Mouse (Mus musculus): Measurements from ENCODE around the gene Txlnb. TPM values are rescaled to one million over a fixed set of nuclear protein-coding genes. Genes with fewer than 3 reads are reported as not detected.

The Txlnb gene
- total and polyA plus RNA-seq, 3 experiments: not detected

- no peak for DNase-seq (ENCODE audit: low read depth, low spot score)
These were observed 9.3 kb upstream of the Txlnb start for GRCm38 (mm10) chr10:17786771-17787170.

GRCm38 (mm10) chr10:17787938-17788337, 8.1 kb upstream of the Txlnb start:
- no peaks in the 10 kb centered on the region for H3K79me2 ChIP-seq (ENCODE audit: control insufficient read depth, insufficient read depth, low read length, poor library complexity)
- no peaks in the 10 kb centered on the region for H3K9me3 ChIP-seq (replicated peaks; ENCODE audit: insufficient read depth, low read length)
- TF ChIP-seq CHD2 (IDR thresholded peaks at IDR 0.05; ENCODE audit: low read length) (no peak), POLR2AphosphoS2 (IDR thresholded peaks at IDR 0.05; ENCODE audit: low read length) (no peak), ETS1 (IDR thresholded peaks at IDR 0.05; ENCODE audit: low read depth, low read length) (no peak), GABPA (IDR thresholded peaks at IDR 0.05; ENCODE audit: low read depth, low read length) (no peak), USF2 (IDR thresholded peaks at IDR 0.05; ENCODE audit: borderline replicate concordance in 1 of 2, insufficient read depth in 1 of 2, low read depth in 1 of 2, low read length in 2 of 2) (no peak), USF1 (IDR thresholded peaks at IDR 0.05; ENCODE audit: low read depth, low read length) (no peak), GATA1 (IDR thresholded peaks at IDR 0.05; ENCODE audit: low read depth, low read length) (no peak)
- no peak overlapping the region for H3K9ac ChIP-seq (ENCODE audit: control insufficient read depth, low read depth, low read length, poor library complexity, severe bottlenecking)
- H3K27me3 ChIP-seq (ENCODE audit: control insufficient read depth in 1 of 2, insufficient read depth in 2 of 2, low read length in 2 of 2): no peaks in the 10 kb centered on the region
- H3K4me3 ChIP-seq (ENCODE audit: control insufficient read depth in 1 of 2, insufficient read depth in 1 of 2, low read depth in 2 of 2, low read length in 2 of 2): no peak overlapping the region
- DNase-seq (ENCODE audit: low read depth, low spot score): no peak
- no peak overlapping the region for H3K27ac ChIP-seq (ENCODE audit: control insufficient read depth, low read depth, low read length)
- no peaks in the 10 kb centered on the region for H3K4me1 ChIP-seq (ENCODE audit: control insufficient read depth in 1 of 2, insufficient read depth in 2 of 2, low read length in 2 of 2)
- H3K36me3 ChIP-seq (ENCODE audit: control insufficient read depth in 1 of 2, insufficient read depth in 2 of 2, low read length in 2 of 2): no peaks in the 10 kb centered on the region

More at GRCm38 (mm10) chr10:17786771-17787170, 9.3 kb upstream of the Txlnb start:
- Histone ChIP-seq H3K9ac (ENCODE audit: control insufficient read depth, low read depth, low read length, poor library complexity, severe bottlenecking) (no peak overlapping the region), H3K9me3 (replicated peaks; ENCODE audit: insufficient read depth, low read length) (no peaks in the 10 kb centered on the region), H3K27ac (ENCODE audit: control insufficient read depth, low read depth, low read length) (no peak overlapping the region), H3K79me2 (ENCODE audit: control insufficient read depth, insufficient read depth, low read length, poor library complexity) (no peaks in the 10 kb centered on the region), H3K4me3 (ENCODE audit: control insufficient read depth in 1 of 2, insufficient read depth in 1 of 2, low read depth in 2 of 2, low read length in 2 of 2) (no peak overlapping the region), H3K4me1 (ENCODE audit: control insufficient read depth in 1 of 2, insufficient read depth in 2 of 2, low read length in 2 of 2) (no peaks in the 10 kb centered on the region), H3K36me3 (ENCODE audit: control insufficient read depth in 1 of 2, insufficient read depth in 2 of 2, low read length in 2 of 2) (no peaks in the 10 kb centered on the region), H3K27me3 (ENCODE audit: control insufficient read depth in 1 of 2, insufficient read depth in 2 of 2, low read length in 2 of 2) (no peaks in the 10 kb centered on the region)
- TF ChIP-seq CHD1 (IDR thresholded peaks at IDR 0.05; ENCODE audit: low read depth, low read length): no peak
- TF ChIP-seq USF1 (IDR thresholded peaks at IDR 0.05; ENCODE audit: low read depth, low read length): no peak
- TF ChIP-seq CTCF (IDR thresholded peaks at IDR 0.05 in 2 of 3, conservative IDR thresholded peaks at IDR 0.05 in 1 of 3; ENCODE audit: control insufficient read depth in 1 of 3, insufficient read depth in 1 of 3, low read depth in 2 of 3, low read length in 3 of 3, poor library complexity in 1 of 3, severe bottlenecking in 1 of 3): no peak
- no peak for TF ChIP-seq ELF1 (IDR thresholded peaks at IDR 0.05; ENCODE audit: low read depth, low read length)
- TF ChIP-seq ZC3H11A (IDR thresholded peaks at IDR 0.05; ENCODE audit: low read depth, low read length): no peak
- no peak for TF ChIP-seq USF2 (IDR thresholded peaks at IDR 0.05; ENCODE audit: borderline replicate concordance in 1 of 2, insufficient read depth in 1 of 2, low read depth in 1 of 2, low read length in 2 of 2)
- TF ChIP-seq UBTF (IDR thresholded peaks at IDR 0.05; ENCODE audit: borderline replicate concordance, insufficient read depth, low read depth, low read length): no peak
- no peak for TF ChIP-seq NELFE (IDR thresholded peaks at IDR 0.05; ENCODE audit: low read depth, low read length)
- TF ChIP-seq MXI1 (IDR thresholded peaks at IDR 0.05; ENCODE audit: low read depth, low read length): no peak
- TF ChIP-seq JUND (IDR thresholded peaks at IDR 0.05; ENCODE audit: low read depth, low read length): no peak
- no peak for TF ChIP-seq BHLHE40 (IDR thresholded peaks at IDR 0.05; ENCODE audit: borderline replicate concordance, low read depth, low read length)
- TF ChIP-seq ETS1 (IDR thresholded peaks at IDR 0.05; ENCODE audit: low read depth, low read length): no peak
- no peak for TF ChIP-seq MYC (IDR thresholded peaks at IDR 0.05; ENCODE audit: low read depth, low read length)
- no peak for TF ChIP-seq POLR2AphosphoS2 (IDR thresholded peaks at IDR 0.05; ENCODE audit: low read length)
